21 mouse cellular contexts compared by ENCODE assay signal in the genomic region with DNA sequence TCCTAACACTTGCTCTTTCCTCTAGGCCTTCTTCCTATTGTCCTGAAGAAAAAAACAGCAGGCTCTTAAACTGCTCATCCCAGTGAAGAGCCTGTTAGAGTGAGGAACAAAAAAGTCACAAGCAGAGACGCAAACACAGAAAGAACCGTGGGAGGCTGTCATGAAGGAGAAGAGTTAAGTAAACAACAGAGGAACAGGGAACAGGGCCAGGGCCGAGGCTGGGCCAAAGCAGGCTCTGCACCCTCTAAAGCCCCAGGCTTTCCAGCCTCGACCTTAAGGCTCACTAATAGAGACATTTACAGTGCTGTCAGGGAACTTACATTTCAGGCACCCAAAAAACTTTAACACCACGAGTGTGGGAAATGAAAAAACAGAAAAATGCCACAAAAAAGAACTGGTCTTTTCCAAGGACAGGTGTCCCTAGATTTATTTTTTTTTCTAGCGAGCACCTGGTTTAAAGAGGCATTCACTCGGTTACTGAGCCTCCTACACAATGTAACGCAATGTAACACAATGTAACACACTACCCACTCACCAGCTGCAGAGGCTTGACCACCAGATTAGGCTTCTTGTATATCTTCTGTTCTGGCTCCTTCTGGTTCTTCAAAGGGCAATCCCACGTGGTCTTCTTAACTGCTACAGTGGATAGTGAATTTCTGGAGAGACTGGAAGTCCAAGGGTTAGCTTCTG. TPM values are rescaled to one million over a fixed set of nuclear protein-coding genes. Genes with fewer than 3 reads are reported as not detected.
DNase-seq lines count a peak whose midpoint lies in the region; ATAC-seq lines count a peak whose summit lies in the region.
"Had no signal": no experiment of that assay in that cellular context is flagged by ENCODE, and none has a peak within 500 bp of the region (broad histone marks: within the 10 kb centered on the region; RNA-seq: fewer than 3 reads in every experiment).

No protein-coding gene starts in this region.

- H3K27ac ChIP-seq in heart, embryonic 12.5 days (ENCODE audit: poor library complexity, severe bottlenecking), result no peak overlapping the region
- H3K27ac ChIP-seq: limb, embryonic 15.5 days; stomach, postnatal 0 days had no signal

- ATAC-seq in megakaryocyte progenitor cell, adult 5-6 weeks (replicated peaks; ENCODE audit: poor library complexity), result no peak
- ATAC-seq in heart, embryonic 12.5 days (ENCODE audit: insufficient number of reproducible peaks, low FRiP score), result no peak
- ATAC-seq: forebrain, embryonic 14.5 days had no signal

- no peaks in the 10 kb centered on the region for H3K36me3 ChIP-seq in heart, embryonic 12.5 days
- H3K36me3 ChIP-seq: G1E; limb, embryonic 15.5 days had no signal

- no peak overlapping the region for H3K4me2 ChIP-seq in heart, embryonic 12.5 days
- H3K4me2 ChIP-seq: heart, embryonic 11.5 days; limb, embryonic 15.5 days had no signal

- no peak overlapping the region for H3K4me3 ChIP-seq in heart, embryonic 12.5 days
- H3K4me3 ChIP-seq: limb, embryonic 15.5 days had no signal

- WGBS in heart, embryonic 12.5 days, result 48% methylated on average over 9 of the region's 9 CpGs

- intact Hi-C loops in left cerebral cortex, postnatal 10 days (cut with DNase I), result no loop called here
- intact Hi-C loops in left cerebral cortex, postnatal 36 days (cut with DNase I), result no loop called here

- no peaks in the 10 kb centered on the region for H3K9me3 ChIP-seq in heart, embryonic 12.5 days (replicated peaks)
- H3K9me3 ChIP-seq: G1E; limb, embryonic 15.5 days had no signal

- no peak overlapping the region for H3K9ac ChIP-seq in heart, embryonic 12.5 days
- H3K9ac ChIP-seq: limb, embryonic 15.5 days had no signal

- H3K4me1 ChIP-seq in heart, embryonic 12.5 days (replicated peaks), result peaks cover 7% of the 10 kb centered on the region
- H3K4me1 ChIP-seq: limb, embryonic 15.5 days had no signal

- DNase-seq in left cerebral cortex, adult 11 months (ENCODE audit: low spot score), result peak; percentile 14
- DNase-seq in left cerebral cortex, postnatal 10 days (ENCODE audit: extremely low spot score in 1 of 2, low spot score in 2 of 2), result no peak
- peak; percentile 22 for DNase-seq in urinary bladder, postnatal 14 days (ENCODE audit: low spot score)
- no peak for DNase-seq in urinary bladder, postnatal 36 days (ENCODE audit: low spot score in 2 of 2)
- DNase-seq in left cerebral cortex, postnatal 36 days (ENCODE audit: low spot score in 2 of 2), result peak; percentile 29 to 30
- DNase-seq: adrenal gland, postnatal 10 days; cerebellum, adult 9-11 months; embryo, embryonic 11 days; kidney, adult 8-10 months had no signal

- H3K27me3 ChIP-seq in heart, embryonic 12.5 days (replicated peaks), result no peaks in the 10 kb centered on the region
- H3K27me3 ChIP-seq: limb, embryonic 15.5 days had no signal

RNA-seq across cellular contexts. Expression of a gene that starts 18.5 kb away (rescaled TPM):
- 1 to 10 TPM; 2.9 to 3.4 TPM for total RNA-seq in left cerebral cortex, postnatal 10 days (2021)
- total RNA-seq in left cerebral cortex, postnatal 36 days (2021), result 1 to 10 TPM; 3.0 to 3.4 TPM
- total RNA-seq in megakaryocyte progenitor cell, adult 5-6 weeks (2015), result 0.05 TPM in 1 of 2 replicates, not detected in the other
- total RNA-seq in megakaryocyte progenitor cell, adult 5-6 weeks (2017), result 0.07 TPM in 1 of 2 replicates, not detected in the other
- 0.10 TPM in 1 of 2 replicates, not detected in the other for polyA plus RNA-seq in heart, embryonic 12.5 days (2016; fragmentation: Nextera tagmentation; extraction: Ambion mirVana)
- total RNA-seq: gastrocnemius, adult 8-10 months; hematopoietic stem cell, adult 5-6 weeks; megakaryocyte-erythroid progenitor cell, adult 5-6 weeks had no signal
- polyA plus RNA-seq: heart, embryonic 11.5 days; neural tube, embryonic 11.5 days had no signal

RNA-seq across cellular contexts. Expression of a gene that starts 25.5 kb away (rescaled TPM):
- total RNA-seq in left cerebral cortex, postnatal 10 days (2021), result under 1 TPM; 0.41 to 0.65 TPM
- under 1 TPM; 0.12 to 0.59 TPM for total RNA-seq in left cerebral cortex, postnatal 36 days (2021)
- not detected in 2 replicates for total RNA-seq in megakaryocyte progenitor cell, adult 5-6 weeks (2015)
- not detected in 2 replicates for total RNA-seq in megakaryocyte progenitor cell, adult 5-6 weeks (2017)
- polyA plus RNA-seq in heart, embryonic 12.5 days (2016; fragmentation: Nextera tagmentation; extraction: Ambion mirVana), result not detected in 2 replicates
- total RNA-seq: adrenal gland, postnatal 10 days; G1E; gastrocnemius, adult 8-10 months; hematopoietic stem cell, adult 5-6 weeks; layer of hippocampus, postnatal 14 days; megakaryocyte-erythroid progenitor cell, adult 5-6 weeks had no signal
- polyA plus RNA-seq: G1E; heart, embryonic 11.5 days; neural tube, embryonic 11.5 days; stomach, postnatal 0 days had no signal

Comparison
In these comparisons a context has a peak if more than half of its experiments do, and no peak if none do; other contexts are left out.
1. DNase-seq: peak in left cerebral cortex, adult 11 months (single experiment), urinary bladder, postnatal 14 days (single experiment) and left cerebral cortex, postnatal 36 days (2 of 2); none in left cerebral cortex, postnatal 10 days (0 of 2) and urinary bladder, postnatal 36 days (0 of 2).